Mouse (Mus musculus): ENCODE data around the gene Slc19a1. TPM values are rescaled to one million over a fixed set of nuclear protein-coding genes. Genes with fewer than 3 reads are reported as not detected.
A peak's percentile ranks its signal among the peaks of the same experiment; 100 is the strongest.

Gene Slc19a1
- total RNA-seq (2012; rRNA removed): 50.2 and 54.4 TPM in 2 replicates
- total RNA-seq (2014; rRNA removed): 36.0 and 40.1 TPM in 2 replicates
- 53.3 and 59.8 TPM in 2 replicates for polyA plus RNA-seq (2012; ENCODE audit: insufficient read length, low read depth)

DNA sequence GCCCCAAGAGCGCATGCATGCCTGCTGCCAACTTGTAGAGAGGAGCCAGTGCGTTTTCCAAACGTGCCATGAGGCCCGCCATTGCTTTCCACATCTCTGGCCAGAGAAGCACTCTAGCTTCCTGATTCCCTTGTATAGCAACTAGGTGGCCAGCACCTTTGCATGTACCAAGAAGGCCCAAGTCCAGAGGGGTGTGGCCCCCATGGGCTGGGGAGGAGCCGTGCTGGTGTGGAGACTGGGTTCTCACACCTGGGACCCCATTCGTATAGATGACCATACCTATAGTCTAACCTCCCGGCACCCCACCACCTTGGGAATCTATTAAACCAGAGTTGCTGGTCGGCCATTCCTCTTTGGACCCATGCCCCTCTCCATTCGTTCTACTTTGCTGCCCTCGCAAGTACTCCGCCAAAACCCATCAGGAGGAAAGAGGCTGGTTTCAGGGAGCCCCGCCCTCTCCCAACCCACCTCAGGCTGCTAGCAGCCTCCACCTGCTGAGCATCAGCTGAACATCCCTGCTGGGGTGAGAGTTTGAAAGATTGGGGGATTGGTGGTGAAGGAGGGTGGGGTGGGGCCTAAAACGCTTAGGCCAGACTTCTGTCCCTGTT is at the start of gene Slc19a1:
Slc19a1 (plus strand) TSS at position 474 of the 608 bp plus-strand sequence.
- Histone ChIP-seq H3K79me2 (replicated peaks; ENCODE audit: control insufficient read depth, extremely low read depth, insufficient read depth, poor library complexity, severe bottlenecking) (peaks cover 33% of the 10 kb centered on the region), H3K4me2 (ENCODE audit: insufficient read depth, low read depth, poor library complexity, severe bottlenecking) (peak within 1 kb of the TSS; percentile 65), H3K36me3 (replicated peaks in 1 of 2; ENCODE audit: control insufficient read depth in 1 of 2, insufficient read depth in 1 of 2, low read length in 1 of 2) (peaks cover 0 to 10% of the 10 kb centered on the region in 2 experiments), H3K4me3 (replicated peaks in 1 of 3; ENCODE audit: low read depth in 2 of 3, low read length in 2 of 3, poor library complexity in 1 of 3) (peak within 1 kb of the TSS; percentile 66 to 67 (median 66)), H3K4me1 (ENCODE audit: control insufficient read depth in 1 of 2, insufficient read depth in 2 of 2) (peaks cover 7 to 20% of the 10 kb centered on the region in 2 experiments), H3K9ac (ENCODE audit: insufficient read depth, low read depth) (peak within 1 kb of the TSS; percentile 37), H3K27me3 (replicated peaks) (peaks cover 42% of the 10 kb centered on the region), H3K9me3 (replicated peaks; ENCODE audit: low read length) (peaks cover 6% of the 10 kb centered on the region), H3K27ac (ENCODE audit: insufficient read depth, low read depth) (no peak within 1 kb of the TSS)
- dilution Hi-C loops (cut with MboI; ENCODE audit: extremely low pct_ligation_motif_present, extremely low pct_unique_long_range_greater_than_20kb, low sequenced_read_pairs): no loop called here
- no peak for TF ChIP-seq KAT2A (IDR thresholded peaks at IDR 0.05; ENCODE audit: insufficient replicate concordance, low read length)
- no peak for TF ChIP-seq CHD1 (IDR thresholded peaks at IDR 0.05; ENCODE audit: low read depth, low read length)
- TF ChIP-seq ZC3H11A (IDR thresholded peaks at IDR 0.05; ENCODE audit: low read depth, low read length): no peak
- TF ChIP-seq ZKSCAN1 (IDR thresholded peaks at IDR 0.05; ENCODE audit: borderline replicate concordance, low read depth, low read length): no peak
- TF ChIP-seq RAD21 (IDR thresholded peaks at IDR 0.05; ENCODE audit: low read depth, low read length): no peak
- no peak for TF ChIP-seq MEF2A (IDR thresholded peaks at IDR 0.05; ENCODE audit: borderline replicate concordance, low read depth, low read length)
- no peak for DNase-seq (ENCODE audit: extremely low read depth)
- in situ Hi-C loops (cut with MboI; ENCODE audit: low pct_ligation_motif_present, low pct_unique_long_range_greater_than_20kb, low sequenced_read_pairs): no loop called here

DNA sequence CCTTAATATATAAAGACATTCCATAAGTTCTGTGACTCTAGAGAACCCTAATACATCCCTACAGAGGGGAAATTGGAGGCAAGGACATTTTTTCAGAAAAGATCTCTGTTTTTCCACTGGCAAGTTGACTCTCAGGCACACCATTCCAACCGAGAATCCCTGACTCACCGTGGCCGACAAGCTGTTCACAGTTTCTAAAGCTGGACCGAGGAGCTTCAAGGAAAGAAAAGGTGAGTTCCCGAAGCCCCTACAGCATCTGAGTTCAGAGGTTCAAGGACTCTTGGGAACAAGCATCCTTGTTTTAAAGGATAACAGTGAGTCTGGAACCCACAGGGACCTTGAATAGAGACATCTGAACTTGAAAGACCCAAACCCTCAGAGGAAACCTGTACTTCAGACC is 43.5 kb upstream of the Slc19a1 start:
- dilution Hi-C loops (cut with MboI; ENCODE audit: extremely low pct_ligation_motif_present, extremely low pct_unique_long_range_greater_than_20kb, low sequenced_read_pairs): no loop called here
- TF ChIP-seq ELF1 (IDR thresholded peaks at IDR 0.05; ENCODE audit: low read depth, low read length): no peak
- TF ChIP-seq USF1 (IDR thresholded peaks at IDR 0.05; ENCODE audit: low read depth, low read length): no peak
- TF ChIP-seq ZNF384 (IDR thresholded peaks at IDR 0.05; ENCODE audit: low read depth, low read length): no peak
- no peak for TF ChIP-seq UBTF (IDR thresholded peaks at IDR 0.05; ENCODE audit: low read depth, low read length)
- no peak for TF ChIP-seq SMC3 (IDR thresholded peaks at IDR 0.05; ENCODE audit: low read depth, low read length)
- no peak for TF ChIP-seq IRF4 (IDR thresholded peaks at IDR 0.05; ENCODE audit: low read depth, low read length)
- TF ChIP-seq USF2 (conservative IDR thresholded peaks at IDR 0.05; ENCODE audit: low read depth, low read length): no peak
- TF ChIP-seq MAX (IDR thresholded peaks at IDR 0.05; ENCODE audit: low read length): no peak
- TF ChIP-seq JUN (IDR thresholded peaks at IDR 0.05; ENCODE audit: insufficient read depth, low read depth, low read length): no peak
- TF ChIP-seq RCOR1 (conservative IDR thresholded peaks at IDR 0.05; ENCODE audit: low read depth, low read length): no peak
- no peak for TF ChIP-seq MAZ (IDR thresholded peaks at IDR 0.05; ENCODE audit: low read depth, low read length)
- TF ChIP-seq E2F4 (IDR thresholded peaks at IDR 0.05; ENCODE audit: insufficient replicate concordance, low read depth, low read length): no peak
- TF ChIP-seq MYC (IDR thresholded peaks at IDR 0.05; ENCODE audit: low read depth, low read length): no peak
- in situ Hi-C loops (cut with MboI; ENCODE audit: low pct_ligation_motif_present, low pct_unique_long_range_greater_than_20kb, low sequenced_read_pairs): no loop called here
- H3K4me1 ChIP-seq (ENCODE audit: control insufficient read depth in 1 of 2, insufficient read depth in 2 of 2): no peaks in the 10 kb centered on the region
- H3K4me3 ChIP-seq (replicated peaks in 1 of 3; ENCODE audit: low read depth in 2 of 3, low read length in 2 of 3, poor library complexity in 1 of 3): no peak overlapping the region
- H3K27me3 ChIP-seq (replicated peaks): peaks cover 63% of the 10 kb centered on the region
- no peaks in the 10 kb centered on the region for H3K79me2 ChIP-seq (replicated peaks; ENCODE audit: control insufficient read depth, extremely low read depth, insufficient read depth, poor library complexity, severe bottlenecking)
- H3K9me3 ChIP-seq (replicated peaks; ENCODE audit: low read length): peaks cover 3% of the 10 kb centered on the region
- no peak overlapping the region for H3K9ac ChIP-seq (ENCODE audit: insufficient read depth, low read depth)
- no peak overlapping the region for H3K27ac ChIP-seq (ENCODE audit: insufficient read depth, low read depth)
- no peaks in the 10 kb centered on the region for H3K36me3 ChIP-seq (replicated peaks in 1 of 2; ENCODE audit: control insufficient read depth in 1 of 2, insufficient read depth in 1 of 2, low read length in 1 of 2)
- H3K4me2 ChIP-seq (ENCODE audit: insufficient read depth, low read depth, poor library complexity, severe bottlenecking): no peak overlapping the region
- no peak for DNase-seq (ENCODE audit: extremely low read depth)

Measured in CH12.LX (cell line).